ENCODE assay signal across 7 mouse cellular contexts in the genomic region with DNA sequence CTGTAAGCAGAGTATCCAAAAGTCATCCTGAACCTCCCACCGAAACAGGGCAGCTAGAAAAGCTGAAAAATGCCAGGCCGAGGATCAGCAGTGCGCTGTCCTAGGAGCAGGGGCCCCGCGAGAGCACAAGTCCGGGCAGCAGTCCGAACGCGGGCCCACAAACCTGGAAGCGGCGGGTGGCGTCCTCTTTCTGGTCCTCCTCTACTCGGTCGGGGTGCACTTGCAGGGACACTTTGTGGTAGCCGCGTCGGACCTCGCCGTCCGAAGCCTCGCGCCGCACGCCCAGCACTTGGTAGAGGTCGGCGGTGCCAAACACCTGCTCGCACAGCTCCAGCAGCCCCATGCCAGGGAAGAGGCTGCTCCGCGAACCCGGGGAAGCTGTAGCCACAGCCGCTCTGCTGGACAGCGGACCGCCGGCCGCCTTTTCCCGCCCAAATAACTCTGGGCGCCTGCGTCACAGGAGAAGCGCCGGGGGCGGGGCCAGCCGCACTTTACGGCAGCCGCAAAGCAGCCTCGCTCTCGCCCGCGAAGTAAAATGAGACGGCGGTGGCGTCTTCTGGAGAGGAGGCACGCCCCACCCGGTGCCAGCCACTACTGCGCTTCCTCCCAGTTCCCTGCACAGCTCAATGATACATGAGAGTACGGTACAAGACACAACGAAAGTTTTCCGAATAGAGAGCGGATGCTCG. TPM values are rescaled to one million over a fixed set of nuclear protein-coding genes. Genes with fewer than 3 reads are reported as not detected.
A peak's percentile ranks its signal among the peaks of the same experiment; 100 is the strongest.
DNase-seq lines count a peak whose midpoint lies in the region; ATAC-seq and TF ChIP-seq lines count a peak whose summit lies in the region.

Gene Dnajc9, minus strand, starts transcription at position 470 of the 689 bp plus-strand sequence.

- DNase-seq in adrenal gland, adult 2 months = peak; percentile 97
- DNase-seq in embryo, embryonic 11.5 days (ENCODE audit: low read depth, low spot score) = peak; percentile 83
- peak; percentile 94 to 97 for DNase-seq in gastrocnemius, postnatal 4 days (ENCODE audit: low spot score in 2 of 2)
- DNase-seq in left cerebral cortex, postnatal 4 days = peak; percentile 96

- peak within 1 kb of the TSS; percentile 86 for H3K4me2 ChIP-seq in intestine, postnatal 0 days (replicated peaks; ENCODE audit: low read depth)
- peak within 1 kb of the TSS; percentile 80 for H3K4me2 ChIP-seq in midbrain, embryonic 12.5 days (replicated peaks)

- H3K9me3 ChIP-seq in intestine, postnatal 0 days (ENCODE audit: control insufficient read depth) = no peaks in the 10 kb centered on the region
- H3K9me3 ChIP-seq in midbrain, embryonic 12.5 days = no peaks in the 10 kb centered on the region

- WGBS in intestine, postnatal 0 days = under 1% methylated on average over 58 of the region's 59 CpGs
- under 1% methylated on average over 59 of the region's 59 CpGs for WGBS in midbrain, embryonic 12.5 days
- under 1% methylated on average over 59 of the region's 59 CpGs for WGBS in small intestine, adult 2 months

- H3K4me1 ChIP-seq in intestine, postnatal 0 days (replicated peaks; ENCODE audit: control insufficient read depth, insufficient read depth, low read length) = no peaks in the 10 kb centered on the region
- peaks cover 42% of the 10 kb centered on the region for H3K4me1 ChIP-seq in midbrain, embryonic 12.5 days
- H3K4me1 ChIP-seq in small intestine, adult 2 months (ENCODE audit: control insufficient read depth, insufficient read depth, insufficient read length, low read length) = peaks cover 5% of the 10 kb centered on the region

- peak within 1 kb of the TSS; percentile 75 for H3K4me3 ChIP-seq in intestine, postnatal 0 days (ENCODE audit: low read depth, low read length)
- peak within 1 kb of the TSS; percentile 79 for H3K4me3 ChIP-seq in midbrain, embryonic 12.5 days
- H3K4me3 ChIP-seq in small intestine, adult 2 months (ENCODE audit: low read depth, low read length) = peak within 1 kb of the TSS; percentile 94

- intact Hi-C loops in left cerebral cortex, postnatal 4 days (cut with DNase I) = no loop called here

- no peaks in the 10 kb centered on the region for H3K27me3 ChIP-seq in intestine, postnatal 0 days (replicated peaks; ENCODE audit: control insufficient read depth, insufficient read depth, low read length)
- no peaks in the 10 kb centered on the region for H3K27me3 ChIP-seq in midbrain, embryonic 12.5 days
- H3K27me3 ChIP-seq in small intestine, adult 2 months (ENCODE audit: control insufficient read depth, insufficient read depth, low read length) = no peaks in the 10 kb centered on the region

- H3K27ac ChIP-seq in intestine, postnatal 0 days (ENCODE audit: low read depth, low read length) = peak within 1 kb of the TSS; percentile 68
- peak within 1 kb of the TSS; percentile 62 for H3K27ac ChIP-seq in midbrain, embryonic 12.5 days (replicated peaks)
- H3K27ac ChIP-seq in small intestine, adult 2 months (ENCODE audit: insufficient read depth, low read depth, low read length) = peak within 1 kb of the TSS; percentile 47

- peak; percentile 52 for TF ChIP-seq POLR2A in small intestine, adult 2 months (IDR thresholded peaks at IDR 0.05; ENCODE audit: low read depth, low read length)

- H3K9ac ChIP-seq in intestine, postnatal 0 days (ENCODE audit: low read depth, low read length) = peak within 1 kb of the TSS; percentile 58
- peak within 1 kb of the TSS; percentile 75 for H3K9ac ChIP-seq in midbrain, embryonic 12.5 days (replicated peaks)

- peak; percentile 64 for ATAC-seq in intestine, postnatal 0 days
- peak; percentile 75 for ATAC-seq in midbrain, embryonic 12.5 days (ENCODE audit: low FRiP score, low read depth)

- no peak for TF ChIP-seq CTCF in intestine, postnatal 0 days (IDR thresholded peaks at IDR 0.05; ENCODE audit: low read depth)
- no peak for TF ChIP-seq CTCF in small intestine, adult 2 months (IDR thresholded peaks at IDR 0.05; ENCODE audit: extremely low read depth, insufficient read length, insufficient replicate concordance, low read depth, low read length)

- peaks cover 16% of the 10 kb centered on the region for H3K36me3 ChIP-seq in intestine, postnatal 0 days (ENCODE audit: control insufficient read depth, insufficient read depth)
- peaks cover 45% of the 10 kb centered on the region for H3K36me3 ChIP-seq in midbrain, embryonic 12.5 days
- H3K36me3 ChIP-seq in small intestine, adult 2 months (ENCODE audit: control insufficient read depth, insufficient read depth, low read length) = peaks cover 18% of the 10 kb centered on the region

RNA-seq across cellular contexts. Expression of gene Dnajc9, which starts in this region (rescaled TPM):
- 10 to 100 TPM; 28.8 to 33.6 TPM for total RNA-seq in adrenal gland, adult 2 months (2021)
- 36.4 and 40.3 TPM in 2 replicates for polyA plus RNA-seq in adrenal gland, adult 2 months (2012; rRNA removed)
- total RNA-seq in gastrocnemius, postnatal 4 days (2021) = 10 to 100 TPM; 27.5 to 29.9 TPM
- polyA plus RNA-seq in intestine, postnatal 0 days (2015; fragmentation: Nextera tagmentation; extraction: Ambion mirVana) = 39.3 and 41.5 TPM in 2 replicates
- total RNA-seq in left cerebral cortex, postnatal 4 days (2021) = 10 to 100 TPM; 34.5 to 39.6 TPM
- polyA plus RNA-seq in midbrain, embryonic 12.5 days (2016; fragmentation: Nextera tagmentation; extraction: Ambion mirVana) = 221 and 224 TPM in 2 replicates
- polyA plus RNA-seq in small intestine, adult 2 months (2012; rRNA removed) = 15.1 and 21.1 TPM in 2 replicates

Comparison
In these comparisons a context has a peak if more than half of its experiments do, and no peak if none do; other contexts are left out.
1. Peak in every context shown above with its lines: DNase-seq, ATAC-seq, H3K4me3 ChIP-seq and H3K27ac ChIP-seq.